Mouse (Mus musculus) brain, embryonic 14.5 days (tissue): Measurements from ENCODE around the gene Gfpt1.

ENCODE experiments used
- CTCF ChIP-seq: fragments of 200-500 bp; IDR thresholded peaks from 2 replicates; pipeline ENCODE4 v1.5.1; 2012; ENCODE audit warnings: inconsistent platforms, mild to moderate bottlenecking, moderate library complexity, borderline replicate concordance; ENCODE audit not compliant: insufficient read depth, insufficient read length; ENCODE audit errors: extremely low read depth
- POLR2A ChIP-seq: fragments of 200-500 bp; IDR thresholded peaks from 2 replicates; pipeline ENCODE4 v1.6.1; 2012; ENCODE audit warnings: mild to moderate bottlenecking, inconsistent platforms, borderline replicate concordance; ENCODE audit not compliant: poor library complexity, insufficient read depth, insufficient read length, severe bottlenecking; ENCODE audit errors: extremely low read depth

- TF ChIP-seq CTCF = no peak
- no peak for TF ChIP-seq POLR2A
Observed at GRCm38 (mm10) chr6:87018874-87019273, 23.8 kb upstream of the Gfpt1 start.
